Mouse (Mus musculus) left cerebral cortex, adult 2 months (tissue): ENCODE measurements at regions not wholly inside any gene's neighbourhood (a gene's known extent, or its start where the extent isn't known, plus 50 kb on each side); places are given as distances from the start of the nearest gene placed in this dataset.

Experiments used
- DNase-seq, 2 experiments: peaks; one replicate each; pipeline ENCODE4 v3.0.0; 2021 to 2022; ENCODE audit warnings: low spot score in 2 of 2, mixed read lengths in 1 of 2; ENCODE audit errors: extremely low spot score in 1 of 2
- H3K27ac ChIP-seq: fragments of 200-600 bp; 2 replicates; pipeline ENCODE4 v1.8.1; 2022
- H3K4me3 ChIP-seq: fragments of 200-600 bp; 2 replicates; pipeline ENCODE4 v1.8.1; 2022
- CTCF ChIP-seq: fragments of 200-600 bp; IDR thresholded peaks from 2 replicates; pipeline ENCODE4 v1.8.1; 2022; ENCODE audit warnings: antibody characterized with exemption, mild to moderate bottlenecking, moderate library complexity
- intact Hi-C: fragments of 180-260 bp; cut with DNase I; formaldehyde crosslinking; loops from one replicate; pipeline ENCODE4 v1.15.1; 2025

DNA sequence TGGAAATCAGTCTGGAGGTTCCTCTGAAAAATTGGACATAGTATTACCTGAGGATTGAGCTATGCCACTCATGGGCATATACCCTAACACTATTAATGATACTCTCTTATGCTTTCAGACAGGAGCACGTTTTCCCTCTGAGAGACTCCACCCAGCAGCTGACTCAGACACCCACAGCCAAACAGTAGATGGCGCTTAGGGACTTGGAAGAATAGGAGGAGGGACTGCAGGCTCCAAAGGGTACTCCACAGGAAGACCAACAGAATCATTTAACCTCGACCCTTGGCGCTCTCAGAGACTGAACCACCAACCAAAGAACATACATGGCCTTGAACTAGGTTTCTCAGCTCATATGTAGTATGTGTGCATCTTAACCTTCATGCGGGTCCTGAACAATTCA lies 216.0 kb upstream of the Fut9 start:
- Histone ChIP-seq H3K27ac (no peak overlapping the region), H3K4me3 (no peak overlapping the region)
- no peak for TF ChIP-seq CTCF
- intact Hi-C loops = no loop called here
- no peak for DNase-seq

DNA sequence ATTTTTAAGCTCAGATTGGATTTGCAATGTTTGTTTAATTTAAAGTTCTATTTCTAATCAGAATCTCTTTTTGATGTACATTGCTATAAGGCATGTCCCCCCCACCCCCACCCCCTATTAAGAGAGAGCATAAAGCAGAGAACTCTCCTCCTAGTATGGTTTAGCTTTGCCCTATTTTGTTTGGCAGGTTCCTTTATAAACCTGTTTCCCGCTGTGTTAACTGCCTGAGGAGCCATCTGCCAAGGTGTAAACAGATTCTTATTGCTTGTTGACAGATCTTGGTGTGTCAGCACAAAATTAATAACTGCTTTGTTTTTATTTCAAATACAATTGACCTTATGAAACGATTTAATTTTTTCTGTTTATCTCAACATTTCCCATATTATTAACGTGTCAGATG lies 200.3 kb upstream of the Fut9 start:
- intact Hi-C loops = no loop called here
- Histone ChIP-seq H3K4me3 (no peak overlapping the region), H3K27ac (no peak overlapping the region)
- no peak for DNase-seq
- TF ChIP-seq CTCF = no peak

DNA sequence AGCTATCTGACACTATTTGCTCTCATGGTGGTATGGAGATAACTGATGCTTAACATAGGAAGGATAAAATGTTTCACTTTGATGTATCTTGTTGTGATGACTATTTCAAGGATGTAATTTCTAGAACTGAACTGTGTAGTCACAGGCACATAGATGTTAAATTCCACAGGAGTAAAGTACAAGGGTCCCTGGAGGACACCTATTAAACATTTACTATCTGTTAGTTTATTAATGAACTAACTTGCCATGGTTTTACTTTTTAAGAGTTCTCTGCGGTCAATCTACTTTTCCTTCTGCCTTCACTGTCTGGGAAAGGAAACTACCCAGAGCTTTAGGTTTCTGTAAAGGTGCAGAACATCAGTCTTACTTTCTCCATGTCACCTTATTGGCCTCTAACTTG lies 198.5 kb upstream of the Fut9 start:
- no peak for DNase-seq
- no peak overlapping the region for H3K27ac ChIP-seq
- intact Hi-C loops = no loop called here
- no peak overlapping the region for H3K4me3 ChIP-seq
- no peak for TF ChIP-seq CTCF

DNA sequence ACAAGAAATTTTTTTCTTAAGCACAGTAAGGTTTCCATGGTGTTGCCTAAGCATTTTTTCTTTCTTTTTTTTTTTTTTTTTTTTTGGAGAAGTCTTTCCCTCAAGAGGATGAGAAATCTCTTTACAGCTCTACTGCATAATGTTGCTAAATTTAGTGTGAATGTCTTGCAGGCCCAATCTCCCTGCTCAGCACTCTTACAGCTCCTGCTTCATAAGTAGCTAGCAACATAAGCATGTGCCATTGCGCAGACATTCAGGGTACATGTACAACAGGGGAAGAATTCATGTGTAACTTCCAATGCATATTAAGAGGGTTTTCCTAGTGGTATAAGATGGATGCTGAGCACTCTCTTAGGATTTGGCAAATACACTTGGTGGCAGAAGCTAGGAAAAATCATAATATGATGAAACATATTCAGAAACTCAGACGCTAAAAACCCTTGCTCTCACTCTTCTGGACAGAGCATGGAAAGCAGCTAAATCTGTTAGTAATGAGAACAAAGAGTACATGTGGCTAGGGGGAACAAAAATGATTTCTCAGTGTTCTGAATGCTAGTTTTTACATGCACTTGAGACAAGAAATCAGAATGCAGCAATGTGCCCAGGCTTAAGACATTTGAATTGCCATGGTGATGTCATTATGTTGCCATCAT lies 155.8 kb upstream of the Fut9 start:
- intact Hi-C loops = no loop called here
- DNase-seq = peak in 1 of 2 experiments; percentile 11
- no peak for TF ChIP-seq CTCF
- Histone ChIP-seq H3K27ac (peak overlapping the region; percentile 29; the same call in 1 of the 2 replicates), H3K4me3 (no peak overlapping the region)

DNA sequence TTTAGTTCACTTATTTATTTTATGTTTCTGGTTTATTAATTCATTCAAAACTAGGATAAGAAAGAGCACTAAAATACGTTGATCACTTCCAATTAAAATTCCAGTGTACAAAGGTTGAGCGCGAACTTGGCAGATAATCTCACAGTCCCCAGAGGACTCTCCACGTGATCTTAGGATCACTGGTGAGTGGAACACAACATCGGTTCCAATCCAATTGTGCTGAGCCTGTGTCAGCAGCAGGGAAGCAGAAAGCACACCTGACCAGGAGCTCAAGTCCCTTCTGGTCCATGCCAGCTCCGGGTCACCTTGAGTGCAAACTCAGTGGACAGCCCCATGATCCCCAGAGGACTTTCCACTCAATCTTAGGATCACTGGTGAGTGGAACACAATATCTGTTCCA lies 132.5 kb upstream of the Fut9 start:
- no peak for DNase-seq
- no peak for TF ChIP-seq CTCF
- H3K27ac ChIP-seq = no peak overlapping the region
- no peak overlapping the region for H3K4me3 ChIP-seq
- intact Hi-C loops = no loop called here

DNA sequence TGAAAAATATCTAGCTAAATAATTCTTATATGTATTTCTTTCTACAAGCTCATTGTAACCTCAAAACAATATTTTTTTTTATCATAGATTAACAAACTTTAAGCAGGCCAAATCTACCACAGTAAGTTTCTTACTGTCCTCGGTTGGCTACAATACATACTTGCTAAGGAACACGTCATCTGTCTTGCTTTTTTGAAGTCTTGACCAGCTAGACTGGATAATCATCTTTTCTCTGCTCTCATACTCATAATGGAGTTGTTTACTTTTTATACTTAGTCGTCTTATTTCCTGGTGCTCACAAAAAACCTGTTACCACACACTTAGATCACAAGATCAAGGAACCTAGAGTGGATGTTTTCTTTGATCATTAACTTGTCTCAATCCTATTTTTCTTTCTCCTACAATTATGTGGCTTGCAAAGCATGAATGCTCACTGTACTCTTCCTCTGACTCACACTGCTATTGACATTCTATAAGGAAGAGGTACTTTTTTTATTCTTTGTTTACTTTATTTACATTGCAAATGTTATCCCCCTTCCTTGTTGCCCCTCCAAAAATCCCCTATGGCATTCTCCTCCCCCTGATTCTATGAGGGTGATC lies 95.4 kb upstream of the Fut9 start:
- no peak for DNase-seq
- no peak overlapping the region for H3K27ac ChIP-seq
- no peak for TF ChIP-seq CTCF
- intact Hi-C loops = no loop called here
- no peak overlapping the region for H3K4me3 ChIP-seq

DNA sequence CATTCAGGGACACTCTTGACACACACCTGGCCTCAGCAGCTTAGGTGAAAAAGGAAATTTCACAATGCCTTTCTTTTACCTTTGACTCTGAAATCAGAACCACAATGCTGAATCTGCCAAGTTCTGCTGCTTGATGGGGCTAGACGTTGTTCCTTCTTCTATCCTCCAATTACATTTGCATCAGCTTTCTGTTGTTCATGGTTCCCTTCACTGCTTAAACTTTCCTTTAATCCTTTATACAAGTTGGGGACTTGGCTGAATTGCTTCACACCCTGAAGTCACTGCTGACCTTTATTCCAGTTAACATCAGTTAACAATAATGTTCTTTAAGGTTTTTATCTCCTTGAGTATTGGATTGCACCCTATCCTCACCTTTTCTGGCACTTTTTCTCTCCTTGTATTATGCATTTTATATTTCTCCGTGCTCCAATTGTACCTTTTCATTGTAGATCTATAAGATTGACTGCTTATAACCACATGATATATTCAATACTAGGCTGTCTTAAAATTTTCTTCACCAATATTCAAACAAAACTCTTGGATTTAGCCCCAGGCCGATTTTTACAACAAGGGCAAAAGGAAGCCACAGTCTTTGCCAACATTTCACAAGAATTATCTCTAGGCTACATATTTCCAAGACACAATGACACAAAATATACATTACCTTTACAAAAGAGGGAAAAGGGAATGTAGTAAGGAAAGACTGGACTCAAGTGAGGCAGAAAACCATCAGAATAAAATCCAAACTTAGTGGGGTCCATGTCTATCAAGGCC lies 92.0 kb upstream of the Fut9 start:
- TF ChIP-seq CTCF = no peak
- intact Hi-C loops = no loop called here
- no peak overlapping the region for H3K27ac ChIP-seq
- no peak for DNase-seq
- no peak overlapping the region for H3K4me3 ChIP-seq
